Mouse (Mus musculus) limb, embryonic 15.5 days (tissue): ENCODE measurements around the gene Arfip1. TPM values are rescaled to one million over a fixed set of nuclear protein-coding genes. Genes with fewer than 3 reads are reported as not detected.

Experiments used
- ATAC-seq: fragments of 200-750 bp; cut with Nextera tagmentation; 2 replicates; pipeline ENCODE4 v1.8.0; 2017; ENCODE audit warnings: low read depth, moderate TSS enrichment; ENCODE audit not compliant: insufficient number of reproducible peaks, low FRiP score, low TSS enrichment
- H3K27ac ChIP-seq: fragments of 300-500 bp; sonication (generic); 2 replicates; pipeline ENCODE4 v1.5.1; 2015; ENCODE audit warnings: moderate library complexity, mild to moderate bottlenecking, inconsistent platforms
- H3K27me3 ChIP-seq: fragments of 300-500 bp; sonication (generic); 2 replicates; pipeline ENCODE4 v1.6.1; 2015; ENCODE audit warnings: inconsistent platforms
- H3K36me3 ChIP-seq: fragments of 300-500 bp; sonication (generic); 2 replicates; pipeline ENCODE4 v1.6.1; 2015; ENCODE audit warnings: inconsistent platforms
- H3K4me1 ChIP-seq: fragments of 300-500 bp; sonication (generic); 2 replicates; pipeline ENCODE4 v1.6.1; 2015; ENCODE audit warnings: inconsistent platforms
- H3K4me2 ChIP-seq: fragments of 300-500 bp; sonication (generic); 2 replicates; pipeline ENCODE4 v1.6.1; 2015; ENCODE audit warnings: mild to moderate bottlenecking, inconsistent platforms
- H3K4me3 ChIP-seq: fragments of 300-500 bp; sonication (generic); 2 replicates; pipeline ENCODE4 v1.5.1; 2015; ENCODE audit warnings: mild to moderate bottlenecking, inconsistent platforms
- H3K9ac ChIP-seq: fragments of 300-500 bp; sonication (generic); 2 replicates; pipeline ENCODE4 v1.6.1; 2015; ENCODE audit warnings: inconsistent platforms
- H3K9me3 ChIP-seq: fragments of 300-500 bp; sonication (generic); 2 replicates; pipeline ENCODE4 v1.6.1; 2016; ENCODE audit warnings: inconsistent platforms
- WGBS: fragments of 180-500 bp; shearing (Covaris S2); methylation state at CpG from one replicate; pipeline ENCODE4 v1.1.7; 2015; 5-methylcytosine and 5-hydroxymethylcytosine counted together
- polyA plus RNA-seq: library from polyadenylated mRNA; unstranded; fragments of >200 nt; fragmentation: Nextera tagmentation; extraction: Ambion mirVana; gene quantifications from 2 replicates; pipeline ENCODE4 v1.2.1, GENCODE M21; 2015

Arfip1 gene
- polyA plus RNA-seq, 1 experiment from 2014 or later = 54.5 TPM

GRCm38 (mm10) chr3:84601870-84602495, 19.6 kb upstream of the Arfip1 start:
- H3K9me3 ChIP-seq = 0 out of 2 replicates have a peak, but pooled peaks cover 6% of the 10 kb centered on the region
- 0 out of 2 replicates have a peak, but pooled peaks cover 5% of the 10 kb centered on the region for H3K4me1 ChIP-seq
- no peak for ATAC-seq
- H3K36me3 ChIP-seq = no peaks in the 10 kb centered on the region
- H3K4me3 ChIP-seq = no peak overlapping the region
- H3K9ac ChIP-seq = no peak overlapping the region
- WGBS = 62% methylated on average over 9 of the region's 9 CpGs
- no peak overlapping the region for H3K4me2 ChIP-seq
- H3K27me3 ChIP-seq = 0 out of 2 replicates have a peak, but pooled peaks cover 5% of the 10 kb centered on the region
- peak overlapping the region; percentile 51 for H3K27ac ChIP-seq

GRCm38 (mm10) chr3:84598756-84599155, 16.3 kb upstream of the Arfip1 start:
- Histone ChIP-seq H3K27me3 (0 out of 2 replicates have a peak, but pooled peaks cover 5% of the 10 kb centered on the region), H3K9ac (no peak overlapping the region), H3K4me2 (no peak overlapping the region), H3K27ac (no peak overlapping the region), H3K4me3 (no peak overlapping the region), H3K36me3 (no peaks in the 10 kb centered on the region), H3K4me1 (0 out of 2 replicates have a peak, but pooled peaks cover 11% of the 10 kb centered on the region), H3K9me3 (no peaks in the 10 kb centered on the region)
- ATAC-seq = no peak
- 83% methylated on average over 6 of the region's 6 CpGs for WGBS

GRCm38 (mm10) chr3:84597996-84598734, 15.7 kb upstream of the Arfip1 start:
- 70% methylated on average over 6 of the region's 6 CpGs for WGBS
- ATAC-seq = no peak
- 0 out of 2 replicates have a peak, but pooled peaks cover 11% of the 10 kb centered on the region for H3K4me1 ChIP-seq
- H3K9ac ChIP-seq = no peak overlapping the region
- no peak overlapping the region for H3K4me2 ChIP-seq
- no peak overlapping the region for H3K27ac ChIP-seq
- no peaks in the 10 kb centered on the region for H3K36me3 ChIP-seq
- no peak overlapping the region for H3K4me3 ChIP-seq
- H3K27me3 ChIP-seq = 0 out of 2 replicates have a peak, but pooled peaks cover 5% of the 10 kb centered on the region
- no peaks in the 10 kb centered on the region for H3K9me3 ChIP-seq

GRCm38 (mm10) chr3:84595677-84596234, 13.3 kb upstream of the Arfip1 start:
- WGBS = 35% methylated on average over 5 of the region's 5 CpGs
- ATAC-seq = no peak
- Histone ChIP-seq H3K9ac (no peak overlapping the region), H3K27me3 (0 out of 2 replicates have a peak, but pooled peaks cover 5% of the 10 kb centered on the region), H3K4me2 (peak overlapping the region; percentile 45; the same call in 1 of the 2 replicates), H3K4me3 (peak overlapping the region; percentile 33), H3K4me1 (0 out of 2 replicates have a peak, but pooled peaks cover 7% of the 10 kb centered on the region), H3K9me3 (no peaks in the 10 kb centered on the region), H3K27ac (no peak overlapping the region), H3K36me3 (no peaks in the 10 kb centered on the region)

GRCm38 (mm10) chr3:84594894-84595676, 12.7 kb upstream of the Arfip1 start:
- Histone ChIP-seq H3K9ac (no peak overlapping the region), H3K4me3 (peak overlapping the region; percentile 33), H3K27ac (peak overlapping the region; percentile 67), H3K27me3 (0 out of 2 replicates have a peak, but pooled peaks cover 5% of the 10 kb centered on the region), H3K36me3 (no peaks in the 10 kb centered on the region), H3K4me1 (0 out of 2 replicates have a peak, but pooled peaks cover 7% of the 10 kb centered on the region), H3K9me3 (no peaks in the 10 kb centered on the region), H3K4me2 (peak overlapping the region; percentile 45)
- no peak for ATAC-seq
- 7% methylated on average over 23 of the region's 23 CpGs for WGBS

GRCm38 (mm10) chr3:84593274-84593673, 10.8 kb upstream of the Arfip1 start, which contains the start of gene Tigd4:
TSS of gene Tigd4 (plus strand) at chr3:84593574.
- no peak within 1 kb of the TSS for H3K4me3 ChIP-seq
- 0 out of 2 replicates have a peak, but pooled peaks cover 5% of the 10 kb centered on the region for H3K27me3 ChIP-seq
- 0 out of 2 replicates have a peak, but pooled peaks cover 7% of the 10 kb centered on the region for H3K4me1 ChIP-seq
- H3K9me3 ChIP-seq = no peaks in the 10 kb centered on the region
- no peak within 1 kb of the TSS for H3K27ac ChIP-seq
- H3K9ac ChIP-seq = no peak within 1 kb of the TSS
- H3K36me3 ChIP-seq = no peaks in the 10 kb centered on the region
- 72% methylated on average over 2 of the region's 2 CpGs for WGBS
- no peak for ATAC-seq
- H3K4me2 ChIP-seq = no peak within 1 kb of the TSS

GRCm38 (mm10) chr3:84586736-84587135, 4.3 kb upstream of the Arfip1 start:
- H3K27ac ChIP-seq = no peak overlapping the region
- no peak overlapping the region for H3K9ac ChIP-seq
- H3K4me3 ChIP-seq = no peak overlapping the region
- no peaks in the 10 kb centered on the region for H3K27me3 ChIP-seq
- no peak overlapping the region for H3K4me2 ChIP-seq
- ATAC-seq = no peak
- H3K4me1 ChIP-seq = 0 out of 2 replicates have a peak, but pooled peaks cover 6% of the 10 kb centered on the region
- H3K36me3 ChIP-seq = no peaks in the 10 kb centered on the region
- 33% methylated on average over 5 of the region's 5 CpGs for WGBS
- no peaks in the 10 kb centered on the region for H3K9me3 ChIP-seq

GRCm38 (mm10) chr3:84582913-84583276, 470 bp upstream of the Arfip1 start:
- H3K27ac ChIP-seq = peak overlapping the region; percentile 94
- H3K4me2 ChIP-seq = peak overlapping the region; percentile 68
- peaks cover 22% of the 10 kb centered on the region for H3K4me1 ChIP-seq
- ATAC-seq = no peak
- no peaks in the 10 kb centered on the region for H3K27me3 ChIP-seq
- peak overlapping the region; percentile 60; the same call in 1 of the 2 replicates for H3K9ac ChIP-seq
- H3K4me3 ChIP-seq = peak overlapping the region; percentile 76
- no peaks in the 10 kb centered on the region for H3K36me3 ChIP-seq
- 0% methylated on average over 27 of the region's 27 CpGs for WGBS
- H3K9me3 ChIP-seq = no peaks in the 10 kb centered on the region

- WGBS = 0% methylated on average over 4 of the region's 4 CpGs
- Histone ChIP-seq H3K9ac (peak overlapping the region; percentile 60), H3K9me3 (no peaks in the 10 kb centered on the region), H3K4me3 (peak overlapping the region; percentile 76), H3K27ac (peak overlapping the region; percentile 94), H3K36me3 (no peaks in the 10 kb centered on the region), H3K4me2 (peak overlapping the region; percentile 68), H3K27me3 (no peaks in the 10 kb centered on the region), H3K4me1 (peaks cover 20% of the 10 kb centered on the region)
- no peak for ATAC-seq
These were observed 766 bp downstream of the Arfip1 start for GRCm38 (mm10) chr3:84581696-84582022.

GRCm38 (mm10) chr3:84580716-84581115, 1.7 kb downstream of the Arfip1 start:
- H3K27me3 ChIP-seq = no peaks in the 10 kb centered on the region
- WGBS = 50% methylated on average over 4 of the region's 4 CpGs
- H3K4me2 ChIP-seq = peak overlapping the region; percentile 68
- no peak overlapping the region for H3K27ac ChIP-seq
- no peak overlapping the region for H3K9ac ChIP-seq
- no peaks in the 10 kb centered on the region for H3K36me3 ChIP-seq
- ATAC-seq = no peak
- H3K4me1 ChIP-seq = peaks cover 20% of the 10 kb centered on the region
- peak overlapping the region; percentile 76 for H3K4me3 ChIP-seq
- H3K9me3 ChIP-seq = no peaks in the 10 kb centered on the region

GRCm38 (mm10) chr3:84570501-84570900, 11.9 kb downstream of the Arfip1 start:
- peaks cover 13% of the 10 kb centered on the region for H3K4me1 ChIP-seq
- H3K27me3 ChIP-seq = no peaks in the 10 kb centered on the region
- no peak for ATAC-seq
- H3K9me3 ChIP-seq = no peaks in the 10 kb centered on the region
- H3K27ac ChIP-seq = no peak overlapping the region
- no peak overlapping the region for H3K4me3 ChIP-seq
- no peak overlapping the region for H3K4me2 ChIP-seq
- H3K9ac ChIP-seq = no peak overlapping the region
- no peaks in the 10 kb centered on the region for H3K36me3 ChIP-seq
- 75% methylated on average over 3 of the region's 3 CpGs for WGBS
